Mouse (Mus musculus): ENCODE data around the gene Igfbp2. TPM values are rescaled to one million over a fixed set of nuclear protein-coding genes. Genes with fewer than 3 reads are reported as not detected.

Igfbp2 gene
- polyA plus RNA-seq, 1 experiment from 2014 or later: 148 TPM

DNA sequence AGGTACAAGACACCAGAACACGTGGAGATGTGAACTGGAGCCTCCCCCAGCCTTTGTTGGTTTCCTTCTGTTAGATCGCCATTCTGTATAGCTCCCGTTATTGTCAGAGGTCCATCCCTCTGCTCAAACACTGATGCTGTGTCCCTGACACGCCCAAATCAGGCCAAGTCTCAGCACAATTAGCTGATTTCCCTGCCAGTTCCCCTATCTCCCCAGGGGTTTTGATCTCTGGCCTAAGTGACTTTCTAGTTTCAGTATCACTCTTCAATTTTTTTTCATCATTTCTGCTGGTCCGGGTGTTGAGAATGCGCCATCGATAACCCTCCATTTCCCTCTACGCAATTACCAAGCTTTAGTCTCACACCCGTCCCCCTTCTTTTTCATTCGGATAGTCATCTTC, 1.4 kb upstream of the Igfbp2 start:
- 75% methylated on average over 10 of the region's 10 CpGs for WGBS
- Histone ChIP-seq H3K4me1 (replicated peaks) (peaks cover 31% of the 10 kb centered on the region; the same call in 1 of the 2 replicates), H3K9me3 (no peaks in the 10 kb centered on the region), H3K27ac (no peak overlapping the region), H3K4me3 (replicated peaks) (no peak overlapping the region), H3K4me2 (replicated peaks) (no peak overlapping the region), H3K27me3 (replicated peaks) (peaks cover 7% of the 10 kb centered on the region; the same call in 1 of the 2 replicates), H3K9ac (no peak overlapping the region), H3K36me3 (no peaks in the 10 kb centered on the region)
- no peak for ATAC-seq

DNA sequence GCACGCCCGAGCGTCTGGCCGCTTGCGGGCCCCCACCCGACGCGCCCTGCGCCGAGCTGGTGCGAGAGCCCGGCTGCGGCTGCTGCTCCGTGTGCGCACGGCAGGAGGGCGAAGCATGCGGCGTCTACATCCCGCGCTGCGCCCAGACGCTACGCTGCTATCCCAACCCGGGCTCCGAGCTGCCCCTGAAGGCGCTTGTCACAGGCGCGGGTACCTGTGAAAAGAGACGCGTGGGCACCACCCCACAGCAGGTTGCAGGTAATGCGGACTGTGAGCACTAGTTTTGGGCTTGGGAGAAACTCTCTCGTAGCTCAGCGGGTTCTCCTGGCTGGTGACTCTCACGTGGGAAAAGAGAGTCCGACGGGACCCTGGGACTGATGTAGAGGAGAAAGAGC, 401 bp downstream of the Igfbp2 start:
- peak overlapping the region; percentile 27; the same call in 1 of the 2 replicates for H3K27ac ChIP-seq

DNA sequence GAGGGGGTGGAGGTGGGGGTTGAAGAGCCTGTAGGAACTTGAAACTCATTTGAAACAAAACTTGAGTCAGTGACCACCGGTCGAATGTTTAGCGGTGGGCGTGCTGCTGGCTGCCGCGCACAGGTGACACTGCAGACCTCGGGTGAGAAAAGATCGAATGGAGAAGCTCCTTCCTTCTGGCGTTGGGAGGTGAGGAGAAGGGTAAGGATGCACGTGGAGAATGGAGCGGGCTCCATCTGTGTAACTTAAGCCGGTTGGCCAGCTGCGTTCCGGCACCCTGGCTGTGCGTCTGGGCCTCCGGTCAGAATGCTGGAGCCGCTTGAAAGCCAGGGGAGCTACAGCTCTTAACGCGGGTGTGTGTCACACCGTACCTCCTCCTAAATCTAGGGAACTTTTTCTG, 983 bp downstream of the Igfbp2 start:
- H3K9me3 ChIP-seq: no peaks in the 10 kb centered on the region
- H3K27ac ChIP-seq: no peak overlapping the region
- peak overlapping the region; percentile 100 for H3K4me2 ChIP-seq (replicated peaks)
- peak overlapping the region; percentile 58 for H3K9ac ChIP-seq
- no peaks in the 10 kb centered on the region for H3K36me3 ChIP-seq
- WGBS: under 1% methylated on average over 20 of the region's 20 CpGs
- ATAC-seq: peak; percentile 27; the same call in 1 of the 2 replicates
- H3K4me3 ChIP-seq (replicated peaks): peak overlapping the region; percentile 69
- peaks cover 7% of the 10 kb centered on the region; the same call in 1 of the 2 replicates for H3K27me3 ChIP-seq (replicated peaks)
- peaks cover 31% of the 10 kb centered on the region; the same call in 1 of the 2 replicates for H3K4me1 ChIP-seq (replicated peaks)

More for the DNA sequence above, 401 bp downstream of the Igfbp2 start:
- WGBS: under 1% methylated on average over 37 of the region's 37 CpGs
- peak overlapping the region; percentile 69 for H3K4me3 ChIP-seq (replicated peaks)
- peaks cover 31% of the 10 kb centered on the region; the same call in 1 of the 2 replicates for H3K4me1 ChIP-seq (replicated peaks)
- H3K36me3 ChIP-seq: no peaks in the 10 kb centered on the region
- peak overlapping the region; percentile 100 for H3K4me2 ChIP-seq (replicated peaks)
- H3K9me3 ChIP-seq: no peaks in the 10 kb centered on the region
- peak; percentile 69 for ATAC-seq
- H3K9ac ChIP-seq: peak overlapping the region; percentile 58
- peaks cover 7% of the 10 kb centered on the region; the same call in 1 of the 2 replicates for H3K27me3 ChIP-seq (replicated peaks)

DNA sequence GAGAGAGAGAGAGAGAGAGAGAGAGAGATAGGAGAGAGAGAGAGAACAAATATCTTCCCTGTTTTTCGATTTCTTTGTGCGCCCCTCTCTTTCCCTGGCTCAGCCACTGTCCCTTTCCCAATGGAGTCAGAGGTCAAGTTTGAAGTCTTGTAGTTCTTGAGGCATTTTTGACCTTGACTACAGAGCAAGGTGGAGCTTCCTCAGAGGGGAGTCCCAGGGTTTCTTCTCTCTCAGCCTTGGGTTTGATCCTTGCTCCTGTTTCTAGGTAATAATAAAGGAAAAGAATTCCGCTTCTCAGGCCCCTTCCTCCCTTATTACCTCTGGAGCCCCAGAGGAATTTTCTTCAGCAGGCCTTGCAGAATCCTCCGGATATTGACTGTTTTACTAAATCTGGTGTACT, 1.6 kb downstream of the Igfbp2 start:
- 33% methylated on average over 4 of the region's 4 CpGs for WGBS
- no peaks in the 10 kb centered on the region for H3K36me3 ChIP-seq
- H3K27ac ChIP-seq: no peak overlapping the region
- peak overlapping the region; percentile 69 for H3K4me3 ChIP-seq (replicated peaks)
- H3K27me3 ChIP-seq (replicated peaks): peaks cover 7% of the 10 kb centered on the region; the same call in 1 of the 2 replicates
- H3K4me2 ChIP-seq (replicated peaks): peak overlapping the region; percentile 100
- H3K9me3 ChIP-seq: no peaks in the 10 kb centered on the region
- ATAC-seq: no peak
- peaks cover 31% of the 10 kb centered on the region; the same call in 1 of the 2 replicates for H3K4me1 ChIP-seq (replicated peaks)
- peak overlapping the region; percentile 20; the same call in 1 of the 2 replicates for H3K9ac ChIP-seq

DNA sequence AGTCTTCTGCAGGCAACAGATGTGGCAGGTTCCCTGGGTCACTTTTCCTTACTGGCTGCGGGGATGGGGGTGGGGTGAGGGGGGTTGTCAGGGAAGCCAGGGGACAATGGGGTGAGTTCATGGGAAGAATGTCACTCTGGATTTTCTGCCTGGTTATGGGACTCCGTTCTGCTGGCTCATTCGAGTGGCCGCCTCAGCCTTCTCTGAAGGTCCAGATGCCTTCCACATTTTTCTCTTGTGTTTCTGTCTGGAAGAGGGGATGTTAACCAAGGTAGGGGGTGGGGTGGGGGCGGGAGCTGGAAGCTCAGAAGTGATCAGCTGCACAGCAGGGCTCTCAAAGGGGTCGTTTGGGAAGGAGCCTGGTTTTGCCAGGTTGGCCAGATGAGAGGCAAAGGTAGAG, 2.1 kb downstream of the Igfbp2 start:
- peaks cover 7% of the 10 kb centered on the region; the same call in 1 of the 2 replicates for H3K27me3 ChIP-seq (replicated peaks)
- H3K9me3 ChIP-seq: no peaks in the 10 kb centered on the region
- H3K4me1 ChIP-seq (replicated peaks): peaks cover 31% of the 10 kb centered on the region; the same call in 1 of the 2 replicates
- no peak for ATAC-seq
- peak overlapping the region; percentile 100 for H3K4me2 ChIP-seq (replicated peaks)
- peak overlapping the region; percentile 20 for H3K9ac ChIP-seq
- no peak overlapping the region for H3K27ac ChIP-seq
- 26% methylated on average over 6 of the region's 6 CpGs for WGBS
- peak overlapping the region; percentile 69 for H3K4me3 ChIP-seq (replicated peaks)
- H3K36me3 ChIP-seq: no peaks in the 10 kb centered on the region

DNA sequence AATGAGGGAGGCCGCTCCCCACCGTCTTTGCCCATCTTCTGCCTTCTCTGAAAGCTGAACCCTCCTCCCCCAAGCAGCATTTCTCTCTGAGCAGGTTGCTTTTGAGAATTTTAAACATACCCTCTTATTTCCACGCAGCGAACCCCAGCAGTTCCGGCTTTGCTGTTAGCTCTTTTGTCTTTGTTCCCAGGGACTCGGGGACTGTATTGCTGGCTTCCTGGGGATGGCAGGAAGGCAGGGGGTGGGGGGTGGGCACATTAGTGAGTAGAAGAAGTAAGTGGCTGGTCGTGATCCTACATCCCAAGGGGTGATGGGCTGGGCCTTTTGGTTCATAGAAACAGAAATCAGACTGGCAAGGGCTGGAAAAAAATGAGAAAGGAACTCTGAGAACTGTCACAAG, 2.6 kb downstream of the Igfbp2 start:
- Histone ChIP-seq H3K27ac (no peak overlapping the region), H3K4me2 (replicated peaks) (peak overlapping the region; percentile 100), H3K9me3 (no peaks in the 10 kb centered on the region), H3K27me3 (replicated peaks) (peaks cover 7% of the 10 kb centered on the region; the same call in 1 of the 2 replicates), H3K36me3 (no peaks in the 10 kb centered on the region), H3K9ac (no peak overlapping the region), H3K4me3 (replicated peaks) (peak overlapping the region; percentile 69), H3K4me1 (replicated peaks) (peaks cover 31% of the 10 kb centered on the region; the same call in 1 of the 2 replicates)
- 29% methylated on average over 7 of the region's 7 CpGs for WGBS
- no peak for ATAC-seq

DNA sequence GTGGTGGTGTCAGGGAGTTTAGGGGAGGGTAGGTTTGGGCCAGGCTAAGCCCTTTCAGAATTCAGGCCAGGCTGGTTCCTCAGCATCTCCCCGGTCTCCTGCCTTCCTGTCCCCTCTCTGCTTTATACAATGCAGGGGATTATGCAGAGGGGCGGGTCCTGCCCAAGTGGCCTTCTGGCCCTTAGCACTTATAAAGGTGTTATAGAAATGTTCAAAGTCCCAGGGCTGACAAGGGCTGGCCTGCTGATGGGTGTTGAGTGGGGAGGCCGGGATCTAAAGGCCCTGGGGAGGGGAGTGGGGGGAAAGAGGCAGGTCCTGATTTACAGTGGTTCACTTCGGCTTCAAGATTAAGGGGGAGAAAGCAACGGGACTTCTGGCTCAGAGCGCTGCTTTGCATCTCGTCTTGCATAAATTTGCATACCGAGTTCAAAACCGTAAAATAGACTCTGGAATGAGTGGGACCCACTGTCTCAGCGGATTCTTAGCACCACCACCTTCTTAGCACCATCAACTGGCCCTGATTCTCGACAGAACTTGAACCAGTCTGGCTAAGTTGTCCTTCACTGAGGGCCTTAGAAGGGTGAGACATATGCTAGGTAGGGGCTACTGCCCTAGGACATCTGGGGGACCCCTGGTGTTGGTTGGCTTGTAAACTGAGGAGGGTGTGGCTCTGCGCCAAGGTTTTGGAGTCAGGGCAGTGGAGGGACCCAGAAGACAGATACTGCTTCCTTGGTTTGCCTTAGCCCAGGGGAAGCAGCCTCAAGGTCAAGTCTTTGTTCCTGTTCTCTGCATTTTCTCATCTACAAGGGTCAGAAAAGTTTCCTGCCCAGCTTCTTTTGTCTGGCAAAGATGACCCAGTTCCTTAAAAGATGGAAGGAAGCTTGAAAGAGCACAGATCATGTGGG, 3.4 kb downstream of the Igfbp2 start:
- Histone ChIP-seq H3K9me3 (no peaks in the 10 kb centered on the region), H3K9ac (no peak overlapping the region), H3K27me3 (replicated peaks) (peaks cover 7% of the 10 kb centered on the region; the same call in 1 of the 2 replicates), H3K4me2 (replicated peaks) (peak overlapping the region; percentile 100), H3K4me3 (replicated peaks) (no peak overlapping the region), H3K4me1 (replicated peaks) (peaks cover 34% of the 10 kb centered on the region; the same call in 1 of the 2 replicates), H3K27ac (no peak overlapping the region), H3K36me3 (no peaks in the 10 kb centered on the region)
- 40% methylated on average over 12 of the region's 12 CpGs for WGBS
- ATAC-seq: no peak; the same call in 1 of the 2 replicates

DNA sequence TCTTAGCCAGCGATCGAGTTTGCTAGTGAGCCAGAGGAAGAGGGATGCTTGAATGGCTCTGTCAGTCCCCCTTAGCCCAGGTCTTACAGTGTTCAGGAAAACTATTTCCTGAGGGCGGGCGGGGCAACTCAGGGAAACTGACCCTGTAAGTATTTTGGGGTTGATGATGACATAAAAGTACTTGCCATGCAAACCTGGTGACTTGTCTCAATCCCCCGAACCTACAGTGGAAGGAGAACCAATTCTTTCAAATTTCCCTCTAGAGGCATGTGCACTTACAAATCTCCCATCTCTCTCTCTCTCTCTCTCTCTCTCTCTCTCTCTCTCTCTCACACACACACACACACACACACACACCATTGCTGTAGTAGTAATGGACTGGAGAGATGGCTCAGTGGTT, 4.5 kb downstream of the Igfbp2 start:
- Histone ChIP-seq H3K27me3 (replicated peaks) (peaks cover 7% of the 10 kb centered on the region; the same call in 1 of the 2 replicates), H3K9me3 (no peaks in the 10 kb centered on the region), H3K4me3 (replicated peaks) (no peak overlapping the region), H3K4me1 (replicated peaks) (peaks cover 33% of the 10 kb centered on the region; the same call in 1 of the 2 replicates), H3K27ac (no peak overlapping the region), H3K4me2 (replicated peaks) (no peak overlapping the region), H3K36me3 (no peaks in the 10 kb centered on the region), H3K9ac (no peak overlapping the region)
- WGBS: 91% methylated on average over 5 of the region's 5 CpGs
- ATAC-seq: no peak

DNA sequence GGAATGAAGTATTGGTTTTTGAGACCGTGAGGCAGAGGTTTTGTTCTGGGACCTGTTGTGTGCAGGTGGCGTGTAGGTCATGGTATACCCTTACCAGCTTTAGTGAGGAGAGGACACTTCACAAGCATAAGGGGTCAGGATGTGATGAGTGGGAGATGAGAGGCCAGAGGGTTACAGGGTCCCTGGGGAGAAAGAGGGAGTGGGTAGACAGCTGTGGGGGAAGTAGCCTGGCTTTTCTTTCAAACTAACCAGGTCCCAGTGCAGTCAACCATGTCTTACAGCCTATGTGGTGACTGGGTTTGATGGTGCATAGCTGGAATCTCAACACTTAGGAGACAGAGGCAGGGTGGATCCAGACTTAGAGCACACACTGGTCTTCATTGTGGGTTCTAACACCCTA, 6.2 kb downstream of the Igfbp2 start:
- H3K27ac ChIP-seq: no peak overlapping the region
- H3K4me1 ChIP-seq (replicated peaks): peaks cover 20% of the 10 kb centered on the region; the same call in 1 of the 2 replicates
- no peaks in the 10 kb centered on the region for H3K9me3 ChIP-seq
- H3K4me2 ChIP-seq (replicated peaks): no peak overlapping the region
- H3K36me3 ChIP-seq: no peaks in the 10 kb centered on the region
- no peaks in the 10 kb centered on the region for H3K27me3 ChIP-seq (replicated peaks)
- no peak for ATAC-seq
- H3K4me3 ChIP-seq (replicated peaks): no peak overlapping the region
- WGBS: 97% methylated on average over 2 of the region's 2 CpGs
- H3K9ac ChIP-seq: no peak overlapping the region

DNA sequence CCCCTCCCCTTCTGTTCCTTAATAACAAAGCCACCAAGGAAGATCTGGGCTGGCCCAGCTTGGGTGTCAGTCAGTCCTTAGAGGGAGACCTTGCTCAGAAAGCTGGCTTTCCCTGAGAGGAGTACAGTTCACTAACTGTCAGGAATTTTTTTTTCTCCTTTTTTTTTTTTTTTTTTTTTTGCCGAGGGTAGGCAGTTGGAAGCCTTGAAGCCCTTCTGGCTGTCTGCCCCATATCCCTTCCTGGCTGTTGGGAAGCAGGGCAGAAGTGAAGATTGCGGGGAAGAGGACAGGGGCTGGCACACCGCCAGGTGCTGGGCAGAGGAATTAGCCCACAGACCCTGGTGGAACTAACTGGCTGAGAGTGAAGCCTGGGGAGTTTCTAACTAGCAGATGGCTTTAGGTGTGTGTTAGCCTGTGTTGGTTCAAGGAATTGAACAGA, 8.4 kb downstream of the Igfbp2 start:
- WGBS: 51% methylated on average over 3 of the region's 3 CpGs
- Histone ChIP-seq H3K27me3 (replicated peaks) (no peaks in the 10 kb centered on the region), H3K4me1 (replicated peaks) (0 out of 2 replicates have a peak, but pooled peaks cover 3% of the 10 kb centered on the region), H3K9ac (no peak overlapping the region), H3K9me3 (no peaks in the 10 kb centered on the region), H3K36me3 (no peaks in the 10 kb centered on the region), H3K27ac (no peak overlapping the region), H3K4me3 (replicated peaks) (no peak overlapping the region), H3K4me2 (replicated peaks) (no peak overlapping the region)
- no peak for ATAC-seq

DNA sequence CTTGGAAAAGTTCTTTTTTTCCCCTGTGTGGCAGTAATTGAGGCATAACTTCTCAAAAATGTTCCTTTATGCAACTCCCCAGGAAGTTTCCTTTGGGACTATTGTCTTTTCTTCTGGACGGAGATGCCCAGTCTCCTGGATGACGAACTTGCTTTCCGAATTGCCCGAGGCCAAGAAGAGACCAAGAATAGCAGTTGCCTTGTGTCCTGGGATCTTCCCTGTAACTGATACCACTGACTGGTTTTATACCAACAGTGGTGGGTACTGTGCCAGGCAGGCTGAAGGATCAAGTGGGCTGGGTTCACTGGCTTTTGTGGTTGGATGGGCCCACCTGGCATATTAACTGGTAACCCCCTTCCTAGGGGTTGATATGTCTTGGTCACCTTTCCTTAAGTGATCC, 9.3 kb downstream of the Igfbp2 start:
- Histone ChIP-seq H3K9ac (no peak overlapping the region), H3K27ac (no peak overlapping the region), H3K4me2 (replicated peaks) (no peak overlapping the region), H3K36me3 (no peaks in the 10 kb centered on the region), H3K9me3 (no peaks in the 10 kb centered on the region), H3K4me3 (replicated peaks) (no peak overlapping the region), H3K4me1 (replicated peaks) (0 out of 2 replicates have a peak, but pooled peaks cover 3% of the 10 kb centered on the region), H3K27me3 (replicated peaks) (no peaks in the 10 kb centered on the region)
- no peak for ATAC-seq
- 88% methylated on average over 4 of the region's 4 CpGs for WGBS

DNA sequence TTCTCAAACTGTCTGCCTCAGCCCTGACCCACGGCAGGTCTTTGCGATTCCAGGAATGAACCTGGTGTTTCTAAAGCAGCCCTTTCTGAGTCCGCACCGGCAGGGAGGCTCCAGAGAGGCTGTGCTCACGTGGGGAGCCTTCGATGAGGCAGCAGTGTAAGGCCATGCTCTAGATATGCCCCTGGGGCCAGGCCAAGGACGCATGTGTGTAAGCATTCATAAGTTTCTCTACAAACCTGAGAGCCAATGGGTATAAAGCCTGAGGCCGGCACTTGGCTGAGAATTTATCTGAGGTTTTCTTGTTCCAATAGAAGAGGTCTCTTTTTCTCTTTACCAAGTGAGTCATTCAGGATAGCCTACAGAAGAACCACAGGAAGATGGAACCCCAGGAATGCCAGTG, 15.1 kb downstream of the Igfbp2 start:
- no peaks in the 10 kb centered on the region for H3K9me3 ChIP-seq
- ATAC-seq: no peak
- no peaks in the 10 kb centered on the region for H3K36me3 ChIP-seq
- H3K4me1 ChIP-seq (replicated peaks): no peaks in the 10 kb centered on the region
- no peaks in the 10 kb centered on the region for H3K27me3 ChIP-seq (replicated peaks)
- 72% methylated on average over 8 of the region's 8 CpGs for WGBS
- no peak overlapping the region for H3K27ac ChIP-seq
- H3K4me3 ChIP-seq (replicated peaks): no peak overlapping the region
- no peak overlapping the region for H3K4me2 ChIP-seq (replicated peaks)
- H3K9ac ChIP-seq: no peak overlapping the region
